Mouse (Mus musculus) cerebellum, adult 2 months (tissue): Measurements from ENCODE around the gene Zfp704.

Experiments used
- CTCF ChIP-seq: fragments of 200-500 bp; IDR thresholded peaks from 2 replicates; pipeline ENCODE4 v1.5.1; 2011; ENCODE audit warnings: low read depth, mild to moderate bottlenecking, control low read depth, low read length, moderate library complexity, borderline replicate concordance; ENCODE audit not compliant: insufficient read depth
- POLR2A ChIP-seq: fragments of 200-500 bp; IDR thresholded peaks from 2 replicates; pipeline ENCODE4 v1.6.1; 2011; ENCODE audit warnings: low read length, control low read depth, borderline replicate concordance; ENCODE audit not compliant: insufficient read depth

DNA sequence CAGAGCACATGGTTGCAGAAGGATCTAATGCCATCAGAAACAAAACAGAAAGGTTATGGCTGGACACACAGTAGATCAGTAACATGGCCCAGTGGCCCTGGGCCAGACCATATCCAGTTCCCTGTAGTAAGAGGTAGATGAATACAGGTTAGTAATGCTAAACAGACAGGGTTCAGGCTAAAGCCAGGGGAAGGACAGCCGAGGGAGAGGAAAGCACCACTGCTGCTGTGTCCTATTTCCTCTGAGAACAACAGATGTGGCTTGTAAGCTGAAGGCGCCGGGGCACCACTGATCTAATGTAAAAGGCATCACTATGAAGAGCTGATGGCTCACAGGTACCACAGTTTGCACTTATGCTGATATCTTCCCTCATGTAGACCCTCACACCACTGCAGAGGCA lies 124.4 kb downstream of the Zfp704 start:
- TF ChIP-seq POLR2A (no peak), CTCF (no peak)
